Mouse (Mus musculus) cortical plate, adult 2 months (tissue): ENCODE results near the gene Drc1. TPM values are rescaled to one million over a fixed set of nuclear protein-coding genes. Genes with fewer than 3 reads are reported as not detected.

Experiments
- H3K27ac ChIP-seq: fragments of 200-500 bp; 2 replicates; pipeline ENCODE4 v1.5.1; 2012; ENCODE audit warnings: low read length, control low read depth, inconsistent platforms; ENCODE audit not compliant: insufficient read depth
- H3K4me1 ChIP-seq: fragments of 200-500 bp; 2 replicates; pipeline ENCODE4 v1.6.1; 2011; ENCODE audit warnings: low read length; ENCODE audit not compliant: control insufficient read depth, insufficient read depth
- H3K4me3 ChIP-seq: fragments of 200-500 bp; 2 replicates; pipeline ENCODE4 v1.5.1; 2011; ENCODE audit warnings: mild to moderate bottlenecking, low read length, control low read depth; ENCODE audit not compliant: insufficient read depth
- CTCF ChIP-seq: fragments of 200-500 bp; IDR thresholded peaks from 2 replicates; pipeline ENCODE4 v1.5.1; 2011; ENCODE audit warnings: mild to moderate bottlenecking, control low read depth, low read length; ENCODE audit not compliant: insufficient read depth; ENCODE audit errors: extremely low read depth
- POLR2A ChIP-seq: fragments of 200-500 bp; IDR thresholded peaks from 2 replicates; pipeline ENCODE4 v1.6.1; 2011; ENCODE audit warnings: mild to moderate bottlenecking, low read length, control low read depth; ENCODE audit not compliant: insufficient read depth; ENCODE audit errors: extremely low read depth
- polyA plus RNA-seq: library from polyadenylated mRNA; depleted of rRNA; stranded (reverse); fragments of >200 nt; gene quantifications from 2 replicates; pipeline ENCODE4 v1.2.3, GENCODE M21; 2012; rRNA removed

The Drc1 gene
- polyA plus RNA-seq, 1 experiment: 12.2 TPM

- no peak overlapping the region for H3K4me3 ChIP-seq
- H3K4me1 ChIP-seq: no peaks in the 10 kb centered on the region
- TF ChIP-seq CTCF (no peak), POLR2A (no peak)
- H3K27ac ChIP-seq: no peak overlapping the region
Observed at GRCm38 (mm10) chr5:30411524-30411923, 130.3 kb downstream of the Drc1 start.

- Histone ChIP-seq H3K27ac (no peak overlapping the region), H3K4me1 (no peaks in the 10 kb centered on the region), H3K4me3 (no peak overlapping the region)
- TF ChIP-seq CTCF (no peak), POLR2A (no peak)
Observed at GRCm38 (mm10) chr5:30415381-30415780, 134.2 kb downstream of the Drc1 start.

- TF ChIP-seq CTCF: no peak
- Histone ChIP-seq H3K4me1 (no peaks in the 10 kb centered on the region), H3K4me3 (no peak overlapping the region), H3K27ac (no peak overlapping the region)
Observed at GRCm38 (mm10) chr5:30415876-30416275, 134.7 kb downstream of the Drc1 start.

Other genes with a start within 250 kb of the Drc1 start
- gene Tyms, start 207.8 kb upstream of the Drc1 start, polyA plus RNA-seq: 3.3 and 4.0 TPM in 2 replicates
- 14.0 and 14.6 TPM in 2 replicates for gene Garem2, start 176.2 kb upstream of the Drc1 start, polyA plus RNA-seq
- gene 3110082J24Rik, start 175.3 kb upstream of the Drc1 start, polyA plus RNA-seq: 3.8 and 4.6 TPM in 2 replicates
- gene Hadha, start 126.2 kb upstream of the Drc1 start, polyA plus RNA-seq: 64.9 and 67.7 TPM in 2 replicates
- gene Hadhb, start 126.1 kb upstream of the Drc1 start, polyA plus RNA-seq: 88.0 and 94.8 TPM in 2 replicates
- gene Adgrf3, start 75.7 kb upstream of the Drc1 start, polyA plus RNA-seq: not detected in 2 replicates
- gene Selenoi, start 48.8 kb upstream of the Drc1 start, polyA plus RNA-seq: 29.2 and 32.9 TPM in 2 replicates
- 13.9 and 17.4 TPM in 2 replicates for gene Otof, start 180.5 kb downstream of the Drc1 start, polyA plus RNA-seq
- gene 1700001C02Rik, start 184.7 kb downstream of the Drc1 start, polyA plus RNA-seq: 0.25 and 1.1 TPM in 2 replicates